Mouse (Mus musculus) adrenal gland, postnatal 4 days (tissue): ENCODE results near the gene Evx2. TPM values are rescaled to one million over a fixed set of nuclear protein-coding genes. Genes with fewer than 3 reads are reported as not detected.

Source experiments
- DNase-seq, 2 experiments: peaks; one replicate each; pipeline ENCODE4 v3.0.0; 2021 to 2022; ENCODE audit warnings: low spot score in 2 of 2, mixed read lengths in 2 of 2
- total RNA-seq, 2 experiments: library from RNA; stranded (reverse); gene quantifications; 2 replicates each; pipeline ENCODE4 v1.2.3; 2021

Evx2 gene
- total RNA-seq, 2 experiments from 2014 or later = not detected

GRCm38 (mm10) chr2:74667842-74668357 is 8.5 kb upstream of the Evx2 start, which contains the start of gene Hoxd13:
Gene Hoxd13 (plus strand): TSS chr2:74668310.
- DNase-seq = no peak

- DNase-seq = no peak
Measured at GRCm38 (mm10) chr2:74667191-74667841, 8.0 kb upstream of the Evx2 start.

GRCm38 (mm10) chr2:74666411-74666810 is 7.1 kb upstream of the Evx2 start:
- no peak for DNase-seq

- no peak for DNase-seq
Measured at GRCm38 (mm10) chr2:74663291-74663925, 4.1 kb upstream of the Evx2 start.

- DNase-seq = no peak
Measured at GRCm38 (mm10) chr2:74661685-74662084, 2.3 kb upstream of the Evx2 start.

- DNase-seq = no peak
Measured at GRCm38 (mm10) chr2:74660421-74661375, 1.3 kb upstream of the Evx2 start.

GRCm38 (mm10) chr2:74658667-74659371 is 538 bp downstream of the Evx2 start:
- DNase-seq = no peak

- DNase-seq = no peak
Measured at GRCm38 (mm10) chr2:74658024-74658666, 1.2 kb downstream of the Evx2 start.

GRCm38 (mm10) chr2:74657251-74658023 is 1.9 kb downstream of the Evx2 start:
- no peak for DNase-seq

GRCm38 (mm10) chr2:74656632-74657021 is 2.7 kb downstream of the Evx2 start:
- no peak for DNase-seq

- DNase-seq = no peak
Measured at GRCm38 (mm10) chr2:74655821-74656631, 3.3 kb downstream of the Evx2 start.

GRCm38 (mm10) chr2:74655420-74655781 is 4.0 kb downstream of the Evx2 start:
- no peak for DNase-seq

GRCm38 (mm10) chr2:74654743-74655419 is 4.5 kb downstream of the Evx2 start:
- no peak for DNase-seq

- no peak for DNase-seq
Measured at GRCm38 (mm10) chr2:74653781-74654535, 5.4 kb downstream of the Evx2 start.

- DNase-seq = no peak
Measured at GRCm38 (mm10) chr2:74652996-74653340, 6.4 kb downstream of the Evx2 start.

- no peak for DNase-seq
Measured at GRCm38 (mm10) chr2:74647082-74647864, 12.1 kb downstream of the Evx2 start.

GRCm38 (mm10) chr2:74645631-74646030 is 13.7 kb downstream of the Evx2 start:
- DNase-seq = no peak
